Mouse (Mus musculus): Measurements from ENCODE around the gene Vat1l. TPM values are rescaled to one million over a fixed set of nuclear protein-coding genes. Genes with fewer than 3 reads are reported as not detected.

Gene Vat1l
- not detected for polyA plus RNA-seq (2014; fragmentation: Illumina TruSeq; extraction: RNeasy Lipid Tissue Mini Kit (QIAGEN cat#74804); ENCODE audit: low read depth, low replicate concordance)

GRCm38 (mm10) chr8:114205221-114205901 is at the start of gene Vat1l:
TSS of gene Vat1l (plus strand) at chr8:114205612.

GRCm38 (mm10) chr8:114417786-114418185 is 212.4 kb downstream of the Vat1l start, which contains the start of gene Clec3a:
TSS of gene Clec3a (plus strand) at chr8:114418086.

Other genes starting within 250 kb of the Vat1l start
- gene Nudt7, start 72.1 kb upstream of the Vat1l start, polyA plus RNA-seq (2014; fragmentation: Illumina TruSeq; extraction: RNeasy Lipid Tissue Mini Kit (QIAGEN cat#74804); ENCODE audit: low read depth, low replicate concordance), result 71.6 TPM
- not detected for gene Clec3a, start 212.5 kb downstream of the Vat1l start, polyA plus RNA-seq (2014; fragmentation: Illumina TruSeq; extraction: RNeasy Lipid Tissue Mini Kit (QIAGEN cat#74804); ENCODE audit: low read depth, low replicate concordance)
- gene Wwox, start 234.0 kb downstream of the Vat1l start, polyA plus RNA-seq (2014; fragmentation: Illumina TruSeq; extraction: RNeasy Lipid Tissue Mini Kit (QIAGEN cat#74804); ENCODE audit: low read depth, low replicate concordance), result 5.7 TPM